Mouse (Mus musculus) MEL (cell line): ENCODE results near the gene Zbed3.

Experiments
- CTCF ChIP-seq, 3 experiments: IDR thresholded peaks in 2 of 3; conservative IDR thresholded peaks in 1 of 3; 2 replicates each; pipeline ENCODE4 v1.5.1; 2011 to 2012; ENCODE audit warnings: low read length in 3 of 3, low read depth in 2 of 3, mild to moderate bottlenecking in 2 of 3, improper control_type of control experiment in 1 of 3, inconsistent platforms in 1 of 3, mixed read lengths in 1 of 3, moderate library complexity in 1 of 3; ENCODE audit not compliant: control insufficient read depth in 1 of 3, insufficient read depth in 1 of 3, poor library complexity in 1 of 3, severe bottlenecking in 1 of 3
- EP300 ChIP-seq, 2 experiments: IDR thresholded peaks; 2 replicates each; pipeline ENCODE4 v1.6.1; 2011; ENCODE audit warnings: improper control_type of control experiment in 2 of 2, low read length in 2 of 2, low read depth in 1 of 2, mild to moderate bottlenecking in 1 of 2
- MAFK ChIP-seq: IDR thresholded peaks from 2 replicates; pipeline ENCODE4 v1.6.1; 2011; ENCODE audit warnings: low read depth, mild to moderate bottlenecking, low read length, improper control_type of control experiment, borderline replicate concordance
- POLR2A ChIP-seq, 2 experiments: IDR thresholded peaks; 2 replicates each; pipeline ENCODE4 v1.6.1; 2011 to 2012; ENCODE audit warnings: low read length in 2 of 2, mild to moderate bottlenecking in 2 of 2, control low read depth in 1 of 2, improper control_type of control experiment in 1 of 2, low read depth in 1 of 2, moderate library complexity in 1 of 2; ENCODE audit not compliant: control insufficient read depth in 1 of 2, insufficient read depth in 1 of 2, poor library complexity in 1 of 2
- ZMIZ1 ChIP-seq: IDR thresholded peaks from 2 replicates; pipeline ENCODE4 v1.6.1; 2012; ENCODE audit warnings: low read depth, mild to moderate bottlenecking, inconsistent platforms, low read length, improper control_type of control experiment, moderate library complexity

DNA sequence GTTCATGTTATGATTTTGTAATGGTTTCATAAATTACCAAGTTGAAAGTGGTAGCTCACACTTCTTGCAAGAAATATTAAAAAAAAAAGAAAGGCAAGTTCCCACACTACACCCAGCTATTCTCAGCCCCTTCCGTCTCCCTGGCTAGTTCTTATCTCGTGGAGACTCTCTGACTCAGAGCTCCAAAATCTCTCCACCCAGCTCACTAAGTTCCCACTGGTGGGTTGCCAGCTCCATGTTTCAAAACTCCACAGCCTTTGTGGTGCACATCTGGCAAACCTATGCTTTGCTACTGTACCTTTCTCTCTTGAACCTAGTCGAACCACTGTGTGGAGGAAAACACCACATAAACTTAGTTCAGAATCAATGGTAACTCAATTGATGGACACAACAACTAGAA lies 55.3 kb downstream of the Zbed3 start:
- TF ChIP-seq CTCF (IDR thresholded peaks at IDR 0.05 in 2 of 3, conservative IDR thresholded peaks at IDR 0.05 in 1 of 3; ENCODE audit: control insufficient read depth in 1 of 3, insufficient read depth in 1 of 3, low read depth in 2 of 3, low read length in 3 of 3, poor library complexity in 1 of 3, severe bottlenecking in 1 of 3) (no peak), MAFK (no peak), EP300 (IDR thresholded peaks at IDR 0.05; ENCODE audit: low read depth in 1 of 2, low read length in 2 of 2) (no peak), ZMIZ1 (no peak), POLR2A (IDR thresholded peaks at IDR 0.05; ENCODE audit: control insufficient read depth in 1 of 2, insufficient read depth in 1 of 2, low read depth in 1 of 2, low read length in 2 of 2, poor library complexity in 1 of 2) (no peak)
